In genomic region chr7:97032412-97032811, GRCm38 (mm10) we compare ENCODE assay signal across 17 mouse cellular contexts. TPM values are rescaled to one million over a fixed set of nuclear protein-coding genes. Genes with fewer than 3 reads are reported as not detected.
DNase-seq lines count a peak whose midpoint lies in the region; ATAC-seq lines count a peak whose summit lies in the region.
"Had no signal": no experiment of that assay in that cellular context is flagged by ENCODE, and none has a peak within 500 bp of the region (broad histone marks: within the 10 kb centered on the region; RNA-seq: fewer than 3 reads in every experiment).

No protein-coding gene starts in this region.

- no peaks in the 10 kb centered on the region for H3K36me3 ChIP-seq in forebrain, embryonic 13.5 days (ENCODE audit: poor library complexity, severe bottlenecking)
- H3K36me3 ChIP-seq in forebrain, embryonic 15.5 days: no peaks in the 10 kb centered on the region
- H3K36me3 ChIP-seq in kidney, embryonic 15.5 days: 0 out of 2 replicates have a peak, but pooled peaks cover 4% of the 10 kb centered on the region
- H3K36me3 ChIP-seq: hindbrain, embryonic 10.5 days; intestine, embryonic 15.5 days had no signal

- H3K4me1 ChIP-seq in forebrain, embryonic 13.5 days: peaks cover 4% of the 10 kb centered on the region; the same call in 1 of the 2 replicates
- H3K4me1 ChIP-seq in forebrain, embryonic 15.5 days: peaks cover 5% of the 10 kb centered on the region
- no peaks in the 10 kb centered on the region for H3K4me1 ChIP-seq in kidney, embryonic 15.5 days
- H3K4me1 ChIP-seq: heart, embryonic 12.5 days; hindbrain, embryonic 10.5 days; intestine, embryonic 15.5 days had no signal

- no peak overlapping the region for H3K4me2 ChIP-seq in forebrain, embryonic 13.5 days
- no peak overlapping the region for H3K4me2 ChIP-seq in forebrain, embryonic 15.5 days (replicated peaks)
- H3K4me2 ChIP-seq in kidney, embryonic 15.5 days: no peak overlapping the region
- H3K4me2 ChIP-seq: embryonic facial prominence, embryonic 13.5 days; heart, embryonic 12.5 days; hindbrain, embryonic 14.5 days; intestine, embryonic 15.5 days had no signal

- no peak overlapping the region for H3K9ac ChIP-seq in forebrain, embryonic 13.5 days
- H3K9ac ChIP-seq in forebrain, embryonic 15.5 days (replicated peaks): no peak overlapping the region
- no peak overlapping the region for H3K9ac ChIP-seq in kidney, embryonic 15.5 days
- H3K9ac ChIP-seq: embryonic facial prominence, embryonic 13.5 days; heart, embryonic 12.5 days; hindbrain, embryonic 14.5 days; intestine, embryonic 15.5 days had no signal

- ATAC-seq in forebrain, embryonic 13.5 days: peak; percentile 50; the same call in 1 of the 2 replicates
- no peak for ATAC-seq in forebrain, embryonic 15.5 days (replicated peaks)
- ATAC-seq in kidney, embryonic 15.5 days (replicated peaks; ENCODE audit: low FRiP score): peak; percentile 86
- ATAC-seq: intestine, embryonic 15.5 days had no signal

- no peaks in the 10 kb centered on the region for H3K27me3 ChIP-seq in forebrain, embryonic 13.5 days
- no peaks in the 10 kb centered on the region for H3K27me3 ChIP-seq in forebrain, embryonic 15.5 days
- no peaks in the 10 kb centered on the region for H3K27me3 ChIP-seq in kidney, embryonic 15.5 days
- H3K27me3 ChIP-seq: embryonic facial prominence, embryonic 13.5 days; heart, embryonic 12.5 days; intestine, embryonic 15.5 days had no signal

- DNase-seq in kidney, postnatal 36 days: no peak
- DNase-seq in right cerebral cortex, adult 18-20 months: peak; percentile 8
- no peak for DNase-seq in right cerebral cortex, postnatal 10 days (ENCODE audit: low spot score in 2 of 2)
- no peak for DNase-seq in gastrocnemius, postnatal 10 days
- DNase-seq: adrenal gland, postnatal 10 days; cerebellum, adult 18-20 months; cerebellum, adult 9-11 months; cerebellum, postnatal 36 days; gastrocnemius, postnatal 25 days had no signal

- H3K27ac ChIP-seq in forebrain, embryonic 13.5 days: no peak overlapping the region
- no peak overlapping the region for H3K27ac ChIP-seq in forebrain, embryonic 15.5 days (replicated peaks)
- no peak overlapping the region for H3K27ac ChIP-seq in kidney, embryonic 15.5 days
- H3K27ac ChIP-seq: embryonic facial prominence, embryonic 13.5 days; hindbrain, embryonic 10.5 days; hindbrain, embryonic 14.5 days; intestine, embryonic 15.5 days had no signal

- no peaks in the 10 kb centered on the region for H3K9me3 ChIP-seq in forebrain, embryonic 13.5 days (replicated peaks)
- H3K9me3 ChIP-seq in forebrain, embryonic 15.5 days: no peaks in the 10 kb centered on the region
- H3K9me3 ChIP-seq in kidney, embryonic 15.5 days (replicated peaks): no peaks in the 10 kb centered on the region
- H3K9me3 ChIP-seq: embryonic facial prominence, embryonic 13.5 days; heart, embryonic 12.5 days; hindbrain, embryonic 10.5 days; intestine, embryonic 15.5 days had no signal

- H3K4me3 ChIP-seq in forebrain, embryonic 13.5 days: no peak overlapping the region
- no peak overlapping the region for H3K4me3 ChIP-seq in forebrain, embryonic 15.5 days
- no peak overlapping the region for H3K4me3 ChIP-seq in kidney, embryonic 15.5 days (replicated peaks)
- H3K4me3 ChIP-seq: embryonic facial prominence, embryonic 13.5 days; heart, embryonic 12.5 days; hindbrain, embryonic 10.5 days; intestine, embryonic 15.5 days had no signal

- whole genome bisulfite sequencing in forebrain, embryonic 13.5 days: 35% methylated on average over 2 of the region's 2 CpGs
- 41% methylated on average over 2 of the region's 2 CpGs for WGBS in forebrain, embryonic 15.5 days
- 51% methylated on average over 2 of the region's 2 CpGs for WGBS in kidney, embryonic 15.5 days

RNA-seq across cellular contexts. Expression of gene Gab2, which starts 49.0 kb away (rescaled TPM):
- polyA plus RNA-seq in forebrain, embryonic 13.5 days (2015; fragmentation: Nextera tagmentation; extraction: Ambion mirVana): 9.9 and 10.1 TPM in 2 replicates
- polyA plus RNA-seq in forebrain, embryonic 15.5 days (2015; fragmentation: Nextera tagmentation; extraction: Ambion mirVana): 13.2 and 13.9 TPM in 2 replicates
- polyA plus RNA-seq in kidney, embryonic 15.5 days (2015; fragmentation: Nextera tagmentation; extraction: Ambion mirVana): 13.1 and 14.5 TPM in 2 replicates
- total RNA-seq in gastrocnemius, postnatal 10 days (2021): 10 to 100 TPM; 13.1 to 13.7 TPM
